Mouse (Mus musculus): Measurements from ENCODE around the gene Cox4i1. TPM values are rescaled to one million over a fixed set of nuclear protein-coding genes. Genes with fewer than 3 reads are reported as not detected.

The Cox4i1 gene
- polyA plus RNA-seq, 1 experiment: 2,082 TPM

Other genes starting within 250 kb of the Cox4i1 start
- gene Gins2, start 78.9 kb upstream of the Cox4i1 start, polyA plus RNA-seq (2012; rRNA removed): 3.1 and 3.2 TPM in 2 replicates
- gene 1190005I06Rik, start 20.6 kb upstream of the Cox4i1 start, polyA plus RNA-seq (2012; rRNA removed): 7.7 TPM in 2 replicates
- 1.4 and 2.6 TPM in 2 replicates for gene Gm27021, start 143 bp upstream of the Cox4i1 start, polyA plus RNA-seq (2012; rRNA removed)
- 53.2 and 59.4 TPM in 2 replicates for gene Emc8, start 351 bp downstream of the Cox4i1 start, polyA plus RNA-seq (2012; rRNA removed)
- gene Irf8, start 68.1 kb downstream of the Cox4i1 start, polyA plus RNA-seq (2012; rRNA removed): 4.0 and 4.5 TPM in 2 replicates